Mouse (Mus musculus) T-helper 2 cell (primary cell): ENCODE measurements around the gene Ndufs1.

ENCODE experiments used
- in situ Hi-C: fragments of 300-600 bp; cut with MboI, MseI; formaldehyde crosslinking; loops from one replicate; pipeline ENCODE4 v1.15.1; 2025; ENCODE audit warnings: high pct_unique_total_duplicates

The Ndufs1 gene

GRCm38 (mm10) chr1:63119675-63120074 lies 57.0 kb downstream of the Ndufs1 start:
- in situ Hi-C loops, result loop anchor here (25.0 kb wide), 1 partner anchor 993 kb away; the partner anchor contains the start of gene Klf7

GRCm38 (mm10) chr1:63115540-63115939 lies 61.1 kb downstream of the Ndufs1 start:
- in situ Hi-C loops, result loop anchor here (25.0 kb wide), 1 partner anchor 997 kb away; the partner anchor contains the start of gene Klf7

- in situ Hi-C loops, result loop anchor here (25.0 kb wide), 1 partner anchor 997 kb away; the partner anchor contains the start of gene Klf7
Measured at GRCm38 (mm10) chr1:63115096-63115495, 61.5 kb downstream of the Ndufs1 start.

- in situ Hi-C loops, result loop anchor here (25.0 kb wide), 1 partner anchor 998 kb away; the partner anchor contains the start of gene Klf7
Measured at GRCm38 (mm10) chr1:63114136-63114781, 62.4 kb downstream of the Ndufs1 start, which contains the start of gene Ino80d. Gene Ino80d (minus strand): TSS chr1:63114667.

- in situ Hi-C loops, result loop anchor here (25.0 kb wide), 1 partner anchor 999 kb away; the partner anchor contains the start of gene Klf7
Measured at GRCm38 (mm10) chr1:63113274-63114135, 63.1 kb downstream of the Ndufs1 start.

GRCm38 (mm10) chr1:63112865-63113261 lies 63.8 kb downstream of the Ndufs1 start:
- in situ Hi-C loops, result loop anchor here (25.0 kb wide), 1 partner anchor 999 kb away; the partner anchor contains the start of gene Klf7

GRCm38 (mm10) chr1:63112151-63112864 lies 64.3 kb downstream of the Ndufs1 start:
- in situ Hi-C loops, result loop anchor here (25.0 kb wide), 1 partner anchor 1000 kb away; the partner anchor contains the start of gene Klf7

- in situ Hi-C loops, result loop anchor here (25.0 kb wide), 1 partner anchor 1002 kb away; the partner anchor contains the start of gene Klf7
Measured at GRCm38 (mm10) chr1:63110536-63111285, 65.9 kb downstream of the Ndufs1 start.

- in situ Hi-C loops, result loop anchor here (25.0 kb wide), 1 partner anchor 1005 kb away; the partner anchor contains the start of gene Klf7
Measured at GRCm38 (mm10) chr1:63107614-63108327, 68.9 kb downstream of the Ndufs1 start.

GRCm38 (mm10) chr1:63102758-63103451 lies 73.7 kb downstream of the Ndufs1 start:
- in situ Hi-C loops, result loop anchor here (25.0 kb wide), 1 partner anchor 1009 kb away; the partner anchor contains the start of gene Klf7

GRCm38 (mm10) chr1:63100196-63100595 lies 76.4 kb downstream of the Ndufs1 start:
- in situ Hi-C loops, result loop anchor here (25.0 kb wide), 1 partner anchor 1012 kb away; the partner anchor contains the start of gene Klf7

- in situ Hi-C loops, result no loop called here
Measured at GRCm38 (mm10) chr1:63098831-63099230, 77.8 kb downstream of the Ndufs1 start.

GRCm38 (mm10) chr1:63096071-63096470 lies 80.6 kb downstream of the Ndufs1 start:
- in situ Hi-C loops, result no loop called here
